Mouse (Mus musculus): ENCODE measurements at regions not wholly inside any gene's neighbourhood (a gene's known extent, or its start where the extent isn't known, plus 50 kb on each side); places are given as distances from the start of the nearest gene placed in this dataset.

DNA sequence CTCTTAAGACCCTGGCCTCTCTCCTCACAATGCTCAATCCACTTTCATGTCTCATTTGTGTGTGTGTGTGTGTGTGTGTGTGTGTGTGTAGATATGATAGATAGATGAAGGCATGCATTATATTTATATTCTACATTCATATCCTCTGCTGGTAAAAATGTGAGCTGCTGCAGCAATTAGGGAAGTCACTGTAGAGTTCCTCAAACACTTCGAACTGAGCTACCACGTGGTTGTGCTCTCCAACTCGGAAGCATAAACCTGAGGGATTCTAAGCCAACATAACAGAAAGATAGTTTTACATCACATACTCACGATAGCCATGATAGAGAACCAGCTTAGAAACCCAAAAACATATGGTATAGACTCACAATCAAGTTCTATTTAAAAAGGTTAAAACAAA is 565.5 kb upstream of the B3galt2 start:
- TF ChIP-seq CTCF (IDR thresholded peaks at IDR 0.05; ENCODE audit: low read depth) (no peak), EP300 (IDR thresholded peaks at IDR 0.05; ENCODE audit: low read depth) (no peak)

All from liver, postnatal 0 days (tissue).